Mouse (Mus musculus) hindbrain, embryonic 12.5 days (tissue): ENCODE results near the gene 1500009C09Rik. TPM values are rescaled to one million over a fixed set of nuclear protein-coding genes. Genes with fewer than 3 reads are reported as not detected.

Experiments
- ATAC-seq: fragments of 200-750 bp; cut with Nextera tagmentation; 2 replicates; pipeline ENCODE4 v1.8.0; 2017; ENCODE audit warnings: moderate TSS enrichment; ENCODE audit not compliant: low FRiP score
- H3K27ac ChIP-seq: fragments of 300-500 bp; sonication (generic); 2 replicates; pipeline ENCODE4 v1.5.1; 2016; ENCODE audit warnings: mild to moderate bottlenecking
- H3K27me3 ChIP-seq: fragments of 300-500 bp; sonication (generic); 2 replicates; pipeline ENCODE4 v1.6.1; 2016; ENCODE audit warnings: mild to moderate bottlenecking
- H3K36me3 ChIP-seq: fragments of 300-500 bp; sonication (generic); 2 replicates; pipeline ENCODE4 v1.6.1; 2016; ENCODE audit warnings: mild to moderate bottlenecking
- H3K4me1 ChIP-seq: fragments of 300-500 bp; sonication (generic); 2 replicates; pipeline ENCODE4 v1.6.1; 2016
- H3K4me2 ChIP-seq: fragments of 300-500 bp; sonication (generic); replicated peaks from 2 replicates; pipeline ENCODE4 v1.6.1; 2016; ENCODE audit warnings: mild to moderate bottlenecking
- H3K4me3 ChIP-seq: fragments of 300-500 bp; sonication (generic); 2 replicates; pipeline ENCODE4 v1.5.1; 2016; ENCODE audit warnings: mild to moderate bottlenecking
- H3K9ac ChIP-seq: fragments of 300-500 bp; sonication (generic); 2 replicates; pipeline ENCODE4 v1.6.1; 2016; ENCODE audit warnings: mild to moderate bottlenecking, moderate library complexity
- H3K9me3 ChIP-seq: fragments of 300-500 bp; sonication (generic); replicated peaks from 2 replicates; pipeline ENCODE4 v1.6.1; 2016; ENCODE audit warnings: mild to moderate bottlenecking
- WGBS: fragments of 180-500 bp; shearing (Covaris S2); methylation state at CpG from one replicate; pipeline ENCODE4 v1.1.7; 2016; 5-methylcytosine and 5-hydroxymethylcytosine counted together
- polyA plus RNA-seq: library from polyadenylated mRNA; unstranded; fragments of >200 nt; fragmentation: Nextera tagmentation; extraction: Ambion mirVana; gene quantifications from 2 replicates; pipeline ENCODE4 v1.2.1, GENCODE M21; 2016

1500009C09Rik gene
- polyA plus RNA-seq, 1 experiment from 2014 or later: 1.6 TPM

DNA sequence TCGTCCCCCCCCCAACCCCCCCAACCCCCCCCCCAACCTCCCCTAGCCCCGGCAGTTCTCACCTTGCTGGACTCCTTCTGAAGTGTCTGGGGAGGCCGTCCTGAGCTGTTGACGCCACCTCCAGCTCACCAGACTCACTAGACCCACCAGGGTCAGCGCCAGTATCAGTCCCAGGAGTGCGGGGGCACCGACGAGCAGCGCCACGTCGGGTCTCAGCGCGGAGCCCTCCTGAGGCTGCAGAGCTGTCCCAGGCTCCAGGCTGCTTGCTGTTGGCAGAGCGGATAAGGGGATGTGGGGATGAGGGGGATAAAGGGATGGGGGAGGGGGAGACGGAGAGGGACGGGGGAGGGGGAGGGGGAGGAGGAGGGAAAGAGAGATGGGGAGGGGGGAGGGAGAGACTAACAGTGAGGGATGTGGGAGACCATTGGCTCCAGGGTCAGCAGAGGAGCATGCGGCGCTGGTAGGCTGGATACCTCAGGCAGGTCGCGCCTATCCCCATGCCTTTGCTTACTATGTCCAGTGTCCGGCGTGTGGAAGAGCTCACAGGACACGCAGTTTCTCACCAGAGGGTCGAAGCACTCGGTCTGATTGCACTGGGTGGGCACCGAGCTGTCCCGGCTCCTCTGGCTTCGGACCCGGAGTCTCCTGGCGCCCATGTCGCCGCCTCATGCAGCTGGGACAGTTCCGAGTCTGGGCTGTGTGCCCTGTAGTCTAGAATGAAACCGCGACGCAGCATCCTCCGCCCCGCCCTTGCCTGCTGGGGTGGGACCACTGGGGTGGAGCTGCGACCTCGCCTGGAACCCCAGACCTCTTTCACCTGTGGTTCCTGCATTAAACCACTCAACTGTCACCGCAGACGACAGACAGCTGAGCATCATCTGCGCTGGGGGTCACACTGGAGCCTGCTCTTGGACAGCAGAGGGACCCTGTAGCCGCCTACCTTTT is 28.3 kb upstream of the 1500009C09Rik start, which contains the start of gene Tnfrsf13c:
Gene Tnfrsf13c (minus strand): TSS at position 713 of the 945 bp plus-strand sequence.
- peak within 1 kb of the TSS; percentile 30 for H3K4me3 ChIP-seq
- no peak within 1 kb of the TSS for H3K27ac ChIP-seq
- no peaks in the 10 kb centered on the region for H3K9me3 ChIP-seq
- H3K4me2 ChIP-seq: peak within 1 kb of the TSS; percentile 69
- no peaks in the 10 kb centered on the region for H3K36me3 ChIP-seq
- 0 out of 2 replicates have a peak, but pooled peaks have one; percentile 55 for ATAC-seq
- under 1% methylated on average over 44 of the region's 44 CpGs for WGBS
- peaks cover 18% of the 10 kb centered on the region for H3K4me1 ChIP-seq
- H3K27me3 ChIP-seq: peaks cover 39% of the 10 kb centered on the region
- peak within 1 kb of the TSS; percentile 49; the same call in 1 of the 2 replicates for H3K9ac ChIP-seq

DNA sequence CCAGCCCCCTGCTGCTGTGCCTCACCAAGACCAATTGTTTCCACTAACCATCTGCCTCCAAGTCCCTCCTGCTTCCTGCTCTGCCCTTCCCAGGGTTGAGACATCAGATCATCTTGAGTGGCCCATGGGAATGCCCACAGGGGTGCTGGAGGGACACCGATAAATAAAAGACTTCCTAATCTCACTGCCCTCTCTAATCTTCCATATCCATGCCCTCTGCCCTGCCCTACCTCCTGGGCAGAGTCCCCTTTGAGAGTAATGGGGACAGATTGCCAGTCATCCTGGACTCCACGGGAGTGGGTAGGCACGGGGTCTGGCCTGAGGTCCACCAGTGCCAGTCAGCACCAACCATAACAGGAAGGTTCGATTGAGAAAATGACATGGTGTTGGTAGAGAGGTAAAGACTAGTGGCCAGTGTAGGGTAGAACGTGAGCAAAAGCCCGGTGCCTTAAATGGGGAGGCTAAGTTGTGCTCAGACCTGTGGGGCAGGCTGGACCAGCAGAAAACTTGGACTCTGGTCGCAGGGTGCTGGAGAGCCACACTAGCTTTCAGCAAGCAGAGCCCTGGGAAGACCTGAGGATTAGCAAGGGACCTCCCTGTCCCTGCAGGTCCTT is 27.5 kb upstream of the 1500009C09Rik start:
- WGBS: 31% methylated on average over 7 of the region's 7 CpGs
- no peaks in the 10 kb centered on the region for H3K9me3 ChIP-seq
- ATAC-seq: no peak
- H3K4me1 ChIP-seq: peaks cover 19% of the 10 kb centered on the region
- peak overlapping the region; percentile 69 for H3K4me2 ChIP-seq
- H3K27ac ChIP-seq: no peak overlapping the region
- peak overlapping the region; percentile 30 for H3K4me3 ChIP-seq
- peak overlapping the region; percentile 49; the same call in 1 of the 2 replicates for H3K9ac ChIP-seq
- no peaks in the 10 kb centered on the region for H3K36me3 ChIP-seq
- peaks cover 39% of the 10 kb centered on the region for H3K27me3 ChIP-seq

DNA sequence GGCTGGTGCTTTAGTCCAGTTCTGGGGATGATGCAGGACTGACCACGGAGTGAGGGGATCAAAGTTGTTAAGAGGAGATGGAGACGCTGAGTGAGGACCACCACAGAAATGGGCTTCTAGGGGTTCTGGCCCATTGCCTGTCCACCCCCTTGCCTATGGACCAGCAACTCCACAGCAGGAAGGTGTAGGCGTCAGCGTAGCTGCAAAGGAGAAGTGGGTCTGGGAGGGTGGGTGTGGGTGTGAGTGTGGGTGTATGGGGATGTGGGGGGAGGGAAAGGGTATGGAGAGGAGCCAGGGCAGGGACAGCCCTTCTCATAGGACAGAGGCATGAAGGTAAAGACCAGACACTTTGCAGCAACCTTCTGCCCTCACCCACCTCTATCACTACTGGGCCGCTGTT is 26.4 kb upstream of the 1500009C09Rik start:
- Histone ChIP-seq H3K4me1 (peaks cover 22% of the 10 kb centered on the region), H3K4me3 (no peak overlapping the region), H3K9ac (no peak overlapping the region), H3K9me3 (no peaks in the 10 kb centered on the region), H3K4me2 (no peak overlapping the region), H3K36me3 (no peaks in the 10 kb centered on the region), H3K27ac (no peak overlapping the region), H3K27me3 (peaks cover 39% of the 10 kb centered on the region)
- 93% methylated on average over 5 of the region's 5 CpGs for WGBS
- no peak for ATAC-seq

DNA sequence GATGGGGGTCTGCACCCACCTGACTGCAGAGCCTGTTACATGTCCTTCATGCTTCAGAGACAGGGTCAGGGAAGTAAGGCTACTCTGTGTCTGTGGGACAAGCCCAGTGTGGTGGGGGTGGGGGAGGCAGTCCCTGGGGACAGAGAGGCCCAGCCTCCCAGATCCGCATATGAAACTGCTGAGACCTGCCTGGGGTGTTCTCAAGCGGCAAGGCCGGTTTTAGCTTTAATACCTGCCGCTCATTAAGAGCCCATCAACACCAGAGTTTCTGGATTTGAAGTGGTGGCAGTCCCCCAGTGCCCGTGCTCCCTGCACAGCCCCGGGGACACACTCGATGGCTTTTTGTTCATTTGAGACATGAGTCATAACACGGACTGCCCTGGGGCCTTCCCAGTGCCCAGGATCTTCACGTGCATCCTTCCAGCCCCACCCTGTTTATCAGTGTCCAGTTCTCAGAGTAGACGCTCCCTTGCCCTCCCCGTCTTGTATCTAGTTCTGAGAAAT is 22.6 kb upstream of the 1500009C09Rik start:
- no peak overlapping the region for H3K9ac ChIP-seq
- no peaks in the 10 kb centered on the region for H3K9me3 ChIP-seq
- no peak for ATAC-seq
- no peak overlapping the region for H3K4me2 ChIP-seq
- no peak overlapping the region for H3K4me3 ChIP-seq
- H3K27me3 ChIP-seq: peaks cover 17% of the 10 kb centered on the region
- 42% methylated on average over 11 of the region's 11 CpGs for WGBS
- H3K4me1 ChIP-seq: peaks cover 9% of the 10 kb centered on the region; the same call in 1 of the 2 replicates
- peaks cover 5% of the 10 kb centered on the region; the same call in 1 of the 2 replicates for H3K36me3 ChIP-seq
- no peak overlapping the region for H3K27ac ChIP-seq

DNA sequence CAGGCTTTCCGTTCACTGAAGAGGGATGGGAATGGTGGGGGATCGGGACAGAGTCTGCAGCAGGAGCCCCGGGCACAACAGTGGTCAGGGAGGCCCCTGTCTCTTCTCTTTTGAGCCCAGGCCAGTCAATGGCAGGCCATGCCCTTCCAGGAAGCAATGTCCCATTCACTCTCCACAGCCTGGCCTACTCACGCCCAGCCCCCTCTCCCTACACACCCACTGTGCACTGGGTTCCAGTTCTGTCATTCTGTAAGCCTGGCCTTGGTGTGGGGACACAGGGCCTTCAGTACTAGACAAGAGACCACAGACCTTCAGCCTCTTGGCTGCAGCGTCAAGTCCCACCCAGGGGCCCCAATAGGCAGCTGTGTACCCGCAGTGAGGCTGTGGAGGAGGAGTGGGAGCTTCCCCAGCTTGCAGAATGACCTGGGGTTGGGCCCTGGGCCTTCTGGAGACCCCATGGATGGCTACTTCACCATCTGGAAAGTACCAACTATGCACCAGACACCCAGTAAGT is 22.0 kb upstream of the 1500009C09Rik start:
- H3K27ac ChIP-seq: no peak overlapping the region
- no peak overlapping the region for H3K4me3 ChIP-seq
- no peak overlapping the region for H3K4me2 ChIP-seq
- WGBS: 70% methylated on average over 6 of the region's 6 CpGs
- no peak overlapping the region for H3K9ac ChIP-seq
- no peak for ATAC-seq
- H3K4me1 ChIP-seq: 0 out of 2 replicates have a peak, but pooled peaks cover 8% of the 10 kb centered on the region
- H3K27me3 ChIP-seq: peaks cover 11% of the 10 kb centered on the region; the same call in 1 of the 2 replicates
- H3K36me3 ChIP-seq: peaks cover 5% of the 10 kb centered on the region; the same call in 1 of the 2 replicates
- H3K9me3 ChIP-seq: no peaks in the 10 kb centered on the region

DNA sequence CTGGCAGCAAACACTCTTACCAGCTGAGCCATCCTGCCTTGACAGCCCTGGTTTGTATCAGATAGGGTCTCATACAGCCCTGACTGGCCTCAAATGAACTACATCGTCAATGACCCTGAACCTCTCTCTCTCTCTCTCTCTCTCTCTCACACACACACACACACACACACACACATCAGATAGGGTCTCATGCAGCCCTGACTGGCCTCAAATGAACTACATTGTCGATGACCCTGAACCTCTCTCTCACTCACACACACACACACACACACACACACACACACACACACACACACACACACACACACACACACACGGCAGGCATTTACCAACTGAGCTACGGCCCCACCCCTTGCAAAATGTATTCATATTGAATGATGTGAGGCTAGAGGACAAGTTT is 21.1 kb upstream of the 1500009C09Rik start:
- no peak overlapping the region for H3K4me3 ChIP-seq

DNA sequence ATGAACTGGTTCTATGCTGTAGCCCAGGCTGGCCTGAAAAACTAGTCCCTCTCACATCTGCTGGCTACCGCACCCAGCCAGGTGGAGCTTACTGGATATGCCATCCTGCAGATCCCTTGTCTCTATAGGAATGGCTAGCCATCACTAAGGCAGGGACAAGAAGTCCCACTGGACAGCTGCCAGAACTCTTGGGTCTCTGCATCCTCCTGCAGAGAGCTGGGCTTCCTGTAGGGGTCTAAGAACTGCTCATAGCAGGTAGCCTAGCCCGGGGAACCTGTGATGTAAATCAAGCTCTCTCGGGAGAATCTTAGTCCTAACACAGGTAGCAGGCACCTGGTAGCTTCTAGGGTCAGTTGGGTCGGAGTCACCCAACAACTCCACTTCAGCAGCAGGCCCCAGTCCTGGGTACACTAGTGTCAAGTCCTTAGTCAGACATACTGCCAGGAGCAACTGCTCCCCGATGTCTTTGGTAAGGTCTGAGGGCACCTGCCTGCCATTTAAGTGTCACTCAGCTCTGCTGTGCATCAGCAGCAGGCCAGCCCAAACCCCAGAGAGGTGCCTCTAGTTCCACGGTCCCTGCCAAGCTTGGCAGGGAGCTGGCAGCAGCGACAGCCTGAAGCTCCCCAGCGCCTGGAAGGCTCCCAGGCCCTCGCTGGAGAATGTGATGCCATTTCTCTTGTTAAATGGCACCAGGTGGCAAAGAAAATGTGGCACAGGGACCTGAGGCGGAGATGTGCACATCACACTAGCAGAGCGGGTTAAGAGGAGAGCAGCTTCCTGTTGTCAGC is 20.4 kb upstream of the 1500009C09Rik start:
- WGBS: 69% methylated on average over 11 of the region's 11 CpGs
- H3K4me3 ChIP-seq: no peak overlapping the region
- ATAC-seq: no peak
- H3K27me3 ChIP-seq: no peaks in the 10 kb centered on the region
- no peaks in the 10 kb centered on the region for H3K9me3 ChIP-seq
- H3K4me1 ChIP-seq: 0 out of 2 replicates have a peak, but pooled peaks cover 8% of the 10 kb centered on the region
- 0 out of 2 replicates have a peak overlapping the region, but pooled peaks have one; percentile 23 for H3K9ac ChIP-seq
- no peak overlapping the region for H3K4me2 ChIP-seq
- no peak overlapping the region for H3K27ac ChIP-seq
- peaks cover 5% of the 10 kb centered on the region; the same call in 1 of the 2 replicates for H3K36me3 ChIP-seq

More for the DNA sequence above, 21.1 kb upstream of the 1500009C09Rik start:
- H3K27ac ChIP-seq: no peak overlapping the region
- H3K27me3 ChIP-seq: 0 out of 2 replicates have a peak, but pooled peaks cover 4% of the 10 kb centered on the region
- H3K9me3 ChIP-seq: no peaks in the 10 kb centered on the region
- H3K36me3 ChIP-seq: peaks cover 5% of the 10 kb centered on the region; the same call in 1 of the 2 replicates
- no peak for ATAC-seq
- H3K4me2 ChIP-seq: no peak overlapping the region
- H3K9ac ChIP-seq: no peak overlapping the region
- 73% methylated on average over 4 of the region's 4 CpGs for WGBS
- 0 out of 2 replicates have a peak, but pooled peaks cover 8% of the 10 kb centered on the region for H3K4me1 ChIP-seq

DNA sequence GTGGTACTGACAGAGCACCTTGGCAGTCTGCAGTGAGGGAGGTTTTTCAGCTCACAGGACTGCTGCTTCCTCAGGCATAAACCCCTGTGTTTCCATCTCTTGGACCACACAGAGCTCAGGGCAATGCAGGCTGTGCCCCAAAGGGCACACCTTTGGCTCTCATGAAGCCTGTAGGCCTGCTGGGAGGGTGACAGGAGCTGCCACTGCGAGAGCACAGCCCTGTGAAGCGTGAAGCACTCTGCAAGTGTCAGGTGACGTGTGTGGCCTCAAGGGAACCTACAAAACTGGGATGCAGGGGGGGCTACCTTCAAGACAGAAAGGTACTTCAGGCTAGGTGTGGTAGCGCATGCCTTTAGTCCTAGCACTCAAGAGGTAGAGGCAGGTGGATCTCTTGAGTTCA is 19.5 kb upstream of the 1500009C09Rik start:
- Histone ChIP-seq H3K9me3 (no peaks in the 10 kb centered on the region), H3K4me1 (0 out of 2 replicates have a peak, but pooled peaks cover 8% of the 10 kb centered on the region), H3K4me3 (no peak overlapping the region), H3K27ac (no peak overlapping the region), H3K36me3 (peaks cover 5% of the 10 kb centered on the region; the same call in 1 of the 2 replicates), H3K4me2 (no peak overlapping the region), H3K27me3 (no peaks in the 10 kb centered on the region), H3K9ac (no peak overlapping the region)
- no peak for ATAC-seq
- WGBS: 68% methylated on average over 4 of the region's 4 CpGs

DNA sequence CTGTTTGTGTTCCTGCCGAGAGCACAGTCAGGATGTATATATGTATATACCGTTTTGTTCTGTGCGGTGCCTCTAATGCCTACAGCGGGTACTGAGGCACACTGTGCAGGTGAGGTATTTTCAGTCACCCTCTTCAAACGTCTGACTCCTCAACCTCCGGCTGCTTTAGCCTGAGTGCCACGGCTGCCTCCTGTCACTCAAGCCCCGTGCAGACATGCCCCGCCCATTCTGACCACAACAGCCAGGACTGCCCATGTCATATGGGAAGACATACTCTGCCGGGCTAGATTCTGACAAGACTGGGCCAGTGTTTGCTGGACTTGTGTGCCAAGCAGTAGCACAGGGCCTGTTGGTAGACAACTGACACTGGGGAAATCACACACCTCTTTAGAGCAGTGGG is 16.5 kb upstream of the 1500009C09Rik start:
- H3K9ac ChIP-seq: no peak overlapping the region
- peaks cover 5% of the 10 kb centered on the region; the same call in 1 of the 2 replicates for H3K36me3 ChIP-seq
- no peaks in the 10 kb centered on the region for H3K9me3 ChIP-seq
- no peak for ATAC-seq
- 72% methylated on average over 10 of the region's 10 CpGs for WGBS
- H3K27me3 ChIP-seq: no peaks in the 10 kb centered on the region
- no peak overlapping the region for H3K4me3 ChIP-seq
- H3K27ac ChIP-seq: no peak overlapping the region
- H3K4me2 ChIP-seq: no peak overlapping the region
- H3K4me1 ChIP-seq: no peaks in the 10 kb centered on the region

DNA sequence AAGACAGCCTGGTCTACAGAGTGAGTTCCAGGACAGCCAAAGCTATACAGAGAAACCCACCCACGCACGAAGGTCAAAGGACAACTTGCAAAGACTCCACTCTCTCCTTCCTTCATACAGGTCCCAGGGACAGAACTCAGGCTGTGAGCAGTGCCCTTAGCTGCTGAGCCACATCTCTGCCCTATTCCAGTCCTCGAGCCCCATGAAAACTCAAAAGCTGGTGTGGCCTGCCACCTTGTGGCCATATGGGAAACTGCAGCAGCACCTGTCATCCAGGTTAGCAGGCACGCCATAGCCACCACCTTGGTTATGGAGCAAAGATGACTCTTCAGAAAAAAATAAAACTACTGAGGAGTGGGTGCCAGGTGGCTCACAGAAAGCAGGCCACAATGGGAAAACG is 15.6 kb upstream of the 1500009C09Rik start:
- WGBS: 27% methylated on average over 5 of the region's 5 CpGs
- peak; percentile 56 for ATAC-seq

DNA sequence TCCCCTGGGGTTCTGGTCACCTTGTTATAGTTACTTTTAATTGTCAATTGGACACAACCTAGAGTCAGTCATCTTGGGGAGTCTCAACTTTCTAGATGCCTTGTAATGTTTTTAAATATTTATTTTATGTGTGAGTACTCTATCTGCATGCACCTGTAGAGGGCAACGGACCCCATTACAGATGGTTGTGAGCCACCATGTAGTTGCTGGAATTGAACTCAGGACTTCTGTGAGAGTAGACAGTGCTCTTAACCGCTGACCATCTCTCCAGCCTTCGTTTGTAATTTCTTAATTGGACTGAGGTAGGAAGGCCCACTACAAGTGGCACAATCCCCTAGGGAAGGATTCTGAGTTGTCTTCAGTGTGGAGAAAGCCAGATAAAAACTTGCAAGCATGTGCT is 8.9 kb upstream of the 1500009C09Rik start:
- Histone ChIP-seq H3K4me3 (peak overlapping the region; percentile 56), H3K36me3 (no peaks in the 10 kb centered on the region), H3K27me3 (no peaks in the 10 kb centered on the region), H3K9me3 (no peaks in the 10 kb centered on the region), H3K4me1 (peaks cover 6% of the 10 kb centered on the region), H3K4me2 (peak overlapping the region; percentile 69), H3K27ac (no peak overlapping the region), H3K9ac (peak overlapping the region; percentile 55; the same call in 1 of the 2 replicates)
- no peak for ATAC-seq
- WGBS: 82% methylated on average over 3 of the region's 3 CpGs

More for the DNA sequence above, 15.6 kb upstream of the 1500009C09Rik start:
- Histone ChIP-seq H3K9ac (no peak overlapping the region), H3K4me1 (no peaks in the 10 kb centered on the region), H3K4me2 (no peak overlapping the region), H3K4me3 (no peak overlapping the region), H3K36me3 (peaks cover 5% of the 10 kb centered on the region; the same call in 1 of the 2 replicates), H3K27me3 (no peaks in the 10 kb centered on the region), H3K9me3 (no peaks in the 10 kb centered on the region), H3K27ac (no peak overlapping the region)
